Mouse (Mus musculus) heart, postnatal 36 days (tissue): Measurements from ENCODE around the gene Kcnma1. TPM values are rescaled to one million over a fixed set of nuclear protein-coding genes. Genes with fewer than 3 reads are reported as not detected.
A peak's percentile ranks its signal among the peaks of the same experiment; 100 is the strongest.

ENCODE experiments used
- DNase-seq, 2 experiments: peaks; one replicate each; pipeline ENCODE4 v3.0.0; 2021 to 2022
- intact Hi-C: fragments of 180-260 bp; cut with DNase I; formaldehyde crosslinking; loops from one replicate; pipeline ENCODE4 v1.15.1; 2025
- total RNA-seq, 2 experiments: library from RNA; stranded (reverse); gene quantifications; 2 replicates each; pipeline ENCODE4 v1.2.3; 2021

The Kcnma1 gene
- total RNA-seq, 2 experiments from 2014 or later: 0.62 to 0.94 TPM

DNA sequence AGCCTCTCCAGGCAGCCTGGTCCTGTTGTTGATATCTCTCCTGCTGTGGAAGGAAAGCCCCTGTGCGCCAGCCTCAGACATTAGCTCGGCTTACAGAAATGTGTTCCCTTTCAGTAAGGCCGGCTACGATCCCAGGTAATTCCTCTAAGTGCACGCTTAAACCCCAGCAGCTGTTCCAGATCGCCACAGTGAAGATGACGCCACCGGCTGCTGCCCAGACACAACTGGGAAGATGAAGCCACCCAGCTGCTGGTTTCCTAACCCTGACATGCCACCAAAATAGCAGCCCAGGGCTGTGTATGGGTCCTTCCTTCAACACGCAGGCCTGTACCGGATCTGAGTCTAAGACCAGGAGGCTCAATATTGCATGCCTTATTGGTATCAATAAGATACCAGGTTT lies 307.5 kb downstream of the Kcnma1 start:
- DNase-seq: no peak
- intact Hi-C loops: no loop called here

DNA sequence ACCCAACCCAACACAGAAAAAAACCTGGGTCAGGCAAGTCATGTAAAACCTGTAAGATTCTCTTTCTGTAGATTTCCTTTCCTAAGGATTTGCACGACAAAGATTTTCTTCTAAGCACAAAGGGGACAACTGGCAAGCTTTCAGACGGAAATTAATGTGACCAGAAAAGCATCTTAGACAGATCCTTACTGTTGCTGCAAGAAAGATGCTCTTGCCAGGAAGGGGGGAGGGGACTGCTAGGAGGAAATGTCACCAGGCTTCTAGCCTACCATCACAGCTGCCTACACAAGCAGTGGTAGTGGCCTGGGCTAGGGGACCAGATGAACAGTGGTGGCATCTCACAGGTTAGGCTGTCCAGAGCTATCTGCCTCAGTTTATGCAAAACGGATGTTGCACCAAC lies 308.6 kb downstream of the Kcnma1 start:
- no peak for DNase-seq
- intact Hi-C loops: no loop called here

DNA sequence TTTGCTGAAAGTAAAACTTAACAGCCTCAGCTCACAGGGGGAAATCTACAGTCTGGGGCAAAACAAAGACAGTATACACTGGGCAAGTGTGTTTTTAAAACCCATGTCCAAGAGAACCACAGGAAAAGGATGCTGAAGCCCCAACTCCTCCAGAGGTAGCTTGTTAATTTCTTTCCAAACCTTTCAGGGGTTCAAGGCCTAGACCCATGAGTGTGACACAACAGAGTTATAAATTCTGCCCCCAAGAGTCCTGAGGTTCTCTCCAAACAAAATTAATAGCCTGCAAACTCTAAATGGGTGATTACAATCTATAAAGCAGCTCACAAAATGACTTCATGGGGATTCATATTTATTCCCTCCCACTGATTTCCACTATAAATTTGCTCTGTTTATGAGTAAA lies 310.0 kb downstream of the Kcnma1 start:
- intact Hi-C loops: no loop called here

DNA sequence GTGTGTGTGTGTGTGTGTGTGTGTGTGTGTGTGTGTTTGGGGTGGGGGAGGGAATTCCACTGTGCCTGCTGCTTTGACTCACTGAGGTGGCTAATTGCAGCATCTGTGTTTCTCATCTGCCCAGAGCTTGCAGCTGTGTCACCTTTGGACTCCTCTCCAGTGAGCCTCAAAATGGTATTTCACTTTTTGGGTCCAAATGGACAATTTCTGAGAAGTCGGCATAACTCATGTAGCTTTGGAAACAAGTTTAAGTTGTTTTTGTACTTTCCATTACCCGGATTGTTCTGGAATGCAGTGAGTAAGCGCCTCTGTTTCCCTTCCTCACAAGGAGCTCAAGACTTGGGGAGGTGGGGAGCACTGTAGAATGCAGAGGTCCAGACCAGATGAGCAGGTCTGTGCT lies 317.9 kb downstream of the Kcnma1 start:
- intact Hi-C loops: no loop called here
- DNase-seq: no peak

More for the DNA sequence above, 310.0 kb downstream of the Kcnma1 start:
- no peak for DNase-seq

DNA sequence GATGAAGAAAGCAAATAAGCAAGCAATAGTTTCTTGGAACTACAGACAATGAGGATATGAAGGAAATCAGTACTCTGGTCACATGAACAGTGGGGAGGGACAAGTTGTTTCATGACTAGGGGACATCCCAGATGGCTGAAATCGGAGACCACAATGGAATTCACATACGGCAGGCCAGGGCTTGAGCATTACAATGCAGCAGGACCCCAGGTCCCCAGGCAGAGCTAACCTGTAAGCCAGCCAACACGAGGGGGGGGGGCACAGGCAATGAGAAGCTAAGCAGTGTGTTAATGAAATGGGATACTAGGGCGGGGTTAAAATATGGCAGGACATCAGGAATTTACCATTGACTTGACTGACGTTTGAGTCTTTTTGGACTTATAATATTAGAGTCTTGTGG lies 324.6 kb downstream of the Kcnma1 start:
- DNase-seq: no peak
- intact Hi-C loops: no loop called here

DNA sequence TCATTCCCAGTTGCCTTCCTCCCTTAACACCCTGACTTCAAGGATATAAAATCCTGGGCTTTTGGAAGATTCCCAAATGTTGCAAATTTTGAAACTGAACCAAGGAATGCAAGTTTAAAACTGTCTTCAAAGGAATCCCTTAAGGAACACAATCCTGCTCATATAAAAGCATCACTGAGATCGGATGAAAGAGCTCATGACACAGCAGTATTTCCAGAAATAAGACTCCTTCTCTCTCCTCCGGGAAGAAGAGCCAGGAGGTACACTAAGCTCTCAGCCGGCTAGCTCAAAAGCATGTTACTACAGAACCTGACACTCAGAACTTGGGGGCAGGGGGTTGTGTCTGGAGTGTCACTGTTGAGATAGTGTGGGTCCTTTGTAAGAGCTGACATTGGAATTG lies 325.8 kb downstream of the Kcnma1 start:
- DNase-seq: no peak
- intact Hi-C loops: no loop called here

DNA sequence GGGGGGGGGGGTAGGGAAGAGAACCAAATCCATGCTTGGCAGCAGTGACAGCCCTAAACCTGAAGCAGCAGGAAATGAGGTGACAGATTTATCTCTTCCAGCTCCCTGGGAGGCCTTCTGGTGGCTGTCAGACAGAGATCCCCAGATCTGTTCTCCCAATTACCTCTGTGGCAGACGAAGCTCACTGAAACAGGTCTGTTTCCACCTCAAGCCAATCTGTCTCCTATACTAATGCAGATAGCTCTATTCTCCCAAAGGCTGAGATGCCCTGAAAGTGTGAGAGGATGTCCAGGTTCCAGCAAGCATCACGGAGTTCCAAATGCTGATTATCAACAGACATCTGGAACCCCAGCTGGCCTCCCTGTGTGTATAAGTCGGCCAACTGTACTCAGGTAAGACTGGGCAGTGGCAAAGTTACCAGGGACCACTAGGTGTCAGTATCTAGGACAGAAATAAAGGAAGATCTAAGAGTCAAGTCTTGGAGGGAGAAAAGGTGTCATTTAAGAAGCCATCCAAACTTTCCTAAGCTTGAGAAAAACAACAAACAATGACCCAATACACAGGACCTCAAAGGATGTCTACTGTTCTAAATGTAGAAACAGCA lies 329.7 kb downstream of the Kcnma1 start:
- no peak for DNase-seq
- intact Hi-C loops: loop anchor here (5.0 kb wide), 1 partner anchor 323 kb away; no protein-coding TSS in a partner anchor

DNA sequence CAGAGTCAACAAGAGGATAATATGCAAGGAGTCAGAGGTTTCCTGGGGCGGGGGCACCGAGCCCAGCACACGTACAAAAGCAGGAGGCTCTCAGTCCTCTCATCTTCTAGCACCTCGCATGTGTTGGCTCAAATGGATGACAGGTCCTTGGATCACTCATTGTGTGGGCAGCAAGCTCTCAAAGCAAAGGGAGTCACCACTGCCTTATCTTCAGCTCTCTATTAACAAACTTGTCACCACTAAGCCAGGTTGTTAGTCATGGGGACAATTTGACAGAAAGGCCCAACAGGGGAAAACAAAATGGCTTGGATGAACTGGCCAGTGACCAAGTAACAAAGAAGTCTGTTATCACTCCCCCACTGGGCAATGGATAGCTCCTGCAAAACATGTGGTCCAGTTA lies 331.5 kb downstream of the Kcnma1 start:
- intact Hi-C loops: loop anchor here (5.0 kb wide), 1 partner anchor 325 kb away; no protein-coding TSS in a partner anchor
- DNase-seq: peak; percentile 1 to 7

DNA sequence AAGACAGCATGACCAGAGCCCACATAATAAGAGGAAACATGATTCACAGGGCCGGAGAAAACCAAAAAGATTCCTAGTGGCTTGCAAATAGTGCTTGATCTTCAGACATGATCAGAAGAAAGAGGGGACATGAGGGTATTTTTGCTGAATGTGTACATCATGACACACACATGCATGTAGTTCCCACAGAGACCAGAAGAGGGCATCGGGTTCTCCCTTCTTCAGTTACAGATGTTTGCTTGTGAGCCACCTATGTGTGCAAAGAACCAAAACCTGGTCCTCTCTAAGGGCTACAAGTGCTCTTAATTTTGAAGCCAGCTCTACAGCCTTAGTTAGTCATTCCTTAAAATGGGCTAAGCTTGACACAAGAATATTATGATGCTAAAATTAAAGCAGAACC lies 334.9 kb downstream of the Kcnma1 start:
- DNase-seq: peak in 1 of 2 experiments; percentile 3
- intact Hi-C loops: no loop called here

DNA sequence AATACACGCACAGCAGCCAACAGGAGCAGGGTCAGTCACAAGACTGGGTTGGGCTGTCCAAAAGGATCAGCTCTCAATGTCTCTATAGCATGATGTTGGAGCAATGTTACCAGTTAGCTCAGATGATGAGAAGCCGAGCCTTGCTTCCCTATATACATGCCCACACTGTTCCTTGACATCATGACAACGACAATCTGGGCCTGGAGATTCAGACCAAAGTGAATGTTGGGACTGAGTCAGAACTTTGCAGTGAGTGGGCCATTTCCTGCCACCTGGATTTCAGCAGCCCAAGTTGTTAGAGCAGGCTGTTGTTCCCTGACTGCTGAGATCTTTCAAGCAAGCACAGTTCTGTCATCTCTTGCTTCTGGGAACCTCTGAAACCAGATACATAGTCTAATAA lies 347.9 kb downstream of the Kcnma1 start:
- no peak for DNase-seq
- intact Hi-C loops: no loop called here

DNA sequence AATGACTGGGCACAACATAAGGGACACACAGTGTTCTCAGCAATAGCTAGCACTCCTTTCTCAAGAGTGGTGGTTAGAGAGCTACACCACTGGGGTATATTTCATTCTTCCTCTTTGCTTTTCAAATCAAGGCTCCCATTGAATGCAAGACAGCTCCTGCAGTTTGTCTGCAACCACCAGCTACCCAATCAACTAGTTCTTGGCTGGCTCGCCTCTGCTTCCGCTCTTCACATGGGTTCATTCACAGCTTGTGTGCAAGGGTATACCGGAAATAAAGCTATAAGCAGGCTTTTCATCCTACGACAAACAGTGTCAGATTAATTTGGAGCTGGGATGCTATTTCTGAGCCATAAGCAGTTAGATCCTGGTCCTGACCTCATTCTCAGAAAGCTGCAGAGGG lies 362.6 kb downstream of the Kcnma1 start:
- intact Hi-C loops: no loop called here
- DNase-seq: no peak

DNA sequence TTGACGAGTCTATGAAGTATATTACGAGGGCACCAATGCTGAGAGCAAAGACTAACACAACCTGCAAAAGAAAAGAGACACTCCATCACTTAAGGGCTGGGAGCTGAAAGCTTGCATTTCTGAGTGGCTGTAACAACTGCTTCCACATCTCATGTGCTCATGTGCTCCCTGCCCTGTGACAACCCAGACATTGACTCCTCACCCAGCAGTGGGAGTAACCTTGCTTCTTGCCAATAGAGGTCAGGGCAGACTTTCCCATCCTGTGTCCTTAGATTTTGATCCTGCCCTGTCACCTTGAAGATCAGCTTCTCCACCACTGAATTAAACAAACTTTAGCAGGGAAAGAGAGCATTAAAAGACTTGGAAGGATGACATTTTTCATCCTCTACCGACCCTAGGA lies 364.2 kb downstream of the Kcnma1 start:
- intact Hi-C loops: no loop called here
- no peak for DNase-seq

DNA sequence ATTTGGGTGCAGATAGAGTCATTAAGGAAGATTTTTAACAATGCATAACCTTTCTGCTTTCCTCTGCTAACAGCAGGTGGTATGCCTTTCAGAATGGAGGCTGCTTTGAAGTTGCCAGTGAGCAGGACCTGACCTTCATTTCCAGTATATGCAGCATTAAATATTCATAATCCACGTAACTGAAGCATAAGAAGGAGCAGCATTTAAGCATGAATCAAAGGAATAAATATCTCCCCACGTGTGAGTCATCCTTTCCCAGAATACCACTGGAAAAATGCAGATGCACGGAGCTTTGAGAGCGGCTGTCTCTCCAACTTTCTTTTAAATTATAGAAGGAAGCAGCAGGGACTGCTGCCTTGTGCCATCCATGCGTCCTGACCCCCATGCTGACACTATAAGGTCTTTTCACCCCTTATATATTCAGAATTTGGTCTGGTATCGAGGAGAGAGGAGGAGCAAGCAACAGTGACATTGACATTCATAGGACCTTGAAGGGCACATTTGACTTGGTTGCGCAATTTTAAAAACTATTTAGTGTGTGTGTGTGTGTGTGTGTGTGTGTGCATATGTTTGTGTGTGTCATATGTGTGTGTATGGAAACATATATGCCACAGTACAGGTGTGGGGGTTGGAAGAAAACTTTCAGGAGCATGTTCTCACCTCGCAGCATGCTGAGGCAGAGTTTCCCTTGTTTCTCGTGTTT lies 368.8 kb downstream of the Kcnma1 start:
- DNase-seq: no peak
- intact Hi-C loops: no loop called here

DNA sequence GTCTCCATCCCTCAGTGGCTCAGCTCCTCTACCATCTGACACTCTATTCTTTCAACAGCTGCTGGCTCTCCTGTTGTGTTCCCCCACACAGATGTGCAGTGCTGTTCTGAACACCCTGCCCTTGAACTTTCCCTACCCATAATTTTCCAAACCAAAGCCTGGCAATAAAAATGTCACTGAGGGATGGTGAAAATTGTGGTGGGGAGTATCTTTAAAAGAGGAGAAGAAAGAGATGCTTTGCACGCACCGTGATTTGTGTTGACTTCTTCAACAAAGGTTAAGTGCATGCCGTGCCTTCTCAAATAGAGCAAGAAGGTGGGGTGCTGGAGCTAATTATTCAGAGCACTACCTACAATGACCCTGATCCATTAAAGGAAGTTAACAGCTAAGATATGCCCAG lies 371.1 kb downstream of the Kcnma1 start:
- no peak for DNase-seq
- intact Hi-C loops: no loop called here

DNA sequence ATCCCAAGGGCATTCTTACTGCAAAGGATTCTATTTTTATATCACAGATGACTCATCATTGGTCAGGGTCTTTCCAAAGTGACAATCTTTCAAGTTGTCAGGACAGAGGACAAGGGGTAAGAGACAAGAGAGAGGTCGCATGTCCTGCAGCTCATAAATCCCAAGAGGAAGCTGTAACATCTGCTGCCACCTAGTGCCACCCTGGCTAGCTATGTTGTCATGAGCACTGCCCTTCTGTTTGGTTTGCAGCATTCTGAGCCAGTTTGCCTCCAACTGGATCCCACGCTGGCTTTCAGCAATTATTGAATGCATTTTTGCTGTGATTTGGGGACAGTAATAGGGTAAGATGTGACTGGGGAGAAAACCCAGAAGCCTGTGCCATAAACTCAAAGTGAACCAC lies 373.6 kb downstream of the Kcnma1 start:
- no peak for DNase-seq
- intact Hi-C loops: loop anchor here (1.0 kb wide), 1 partner anchor 57 kb away; no protein-coding TSS in a partner anchor

DNA sequence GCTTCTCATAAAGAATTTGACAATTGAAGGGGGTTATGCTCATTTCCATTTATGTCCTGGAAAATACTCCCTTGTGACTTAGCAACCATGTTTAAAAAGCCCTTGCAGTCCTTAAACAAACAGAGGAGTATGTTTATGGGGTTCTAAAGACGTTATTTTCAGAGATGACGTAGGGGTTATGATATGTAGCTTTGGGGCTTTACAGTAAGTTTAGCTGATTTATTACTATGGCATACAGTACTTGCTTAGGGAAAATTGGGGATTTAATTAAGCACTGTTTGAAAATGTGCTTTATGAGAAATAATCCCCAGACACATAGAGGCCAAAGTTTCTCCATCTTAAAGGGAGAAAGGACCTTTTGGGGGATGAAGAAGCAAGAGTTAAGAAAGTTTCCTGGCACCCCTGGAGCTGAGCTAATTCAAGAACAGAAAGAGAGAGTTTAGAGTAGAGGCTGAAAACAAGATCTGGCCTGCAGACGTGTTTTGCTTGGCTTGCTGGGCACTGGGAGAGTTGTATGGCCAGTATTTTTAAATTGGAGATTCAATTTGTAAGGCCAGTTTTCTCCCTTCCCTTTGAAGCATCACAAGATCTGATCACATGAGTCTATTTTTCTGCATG lies 376.1 kb downstream of the Kcnma1 start:
- no peak for DNase-seq
- intact Hi-C loops: no loop called here

DNA sequence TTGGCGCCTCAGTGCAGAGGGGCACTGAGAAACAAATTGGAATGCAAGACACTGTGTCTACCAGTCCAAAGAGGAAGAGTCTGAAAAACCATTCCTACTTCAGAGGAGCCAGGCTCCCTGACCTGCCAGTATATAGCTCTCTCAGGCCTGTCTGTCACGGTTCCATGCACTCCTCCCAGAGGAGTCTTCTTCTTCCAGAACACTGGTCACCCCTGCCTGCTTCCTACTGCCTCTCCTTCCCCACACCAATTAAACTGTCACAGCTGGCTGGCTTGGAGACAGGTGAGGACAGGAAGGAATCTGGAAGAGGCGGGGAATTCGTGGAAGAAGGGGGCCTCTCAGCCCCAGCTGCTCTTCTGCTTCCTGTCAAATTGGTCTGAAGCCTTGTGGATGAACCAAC lies 378.4 kb downstream of the Kcnma1 start:
- intact Hi-C loops: no loop called here

DNA sequence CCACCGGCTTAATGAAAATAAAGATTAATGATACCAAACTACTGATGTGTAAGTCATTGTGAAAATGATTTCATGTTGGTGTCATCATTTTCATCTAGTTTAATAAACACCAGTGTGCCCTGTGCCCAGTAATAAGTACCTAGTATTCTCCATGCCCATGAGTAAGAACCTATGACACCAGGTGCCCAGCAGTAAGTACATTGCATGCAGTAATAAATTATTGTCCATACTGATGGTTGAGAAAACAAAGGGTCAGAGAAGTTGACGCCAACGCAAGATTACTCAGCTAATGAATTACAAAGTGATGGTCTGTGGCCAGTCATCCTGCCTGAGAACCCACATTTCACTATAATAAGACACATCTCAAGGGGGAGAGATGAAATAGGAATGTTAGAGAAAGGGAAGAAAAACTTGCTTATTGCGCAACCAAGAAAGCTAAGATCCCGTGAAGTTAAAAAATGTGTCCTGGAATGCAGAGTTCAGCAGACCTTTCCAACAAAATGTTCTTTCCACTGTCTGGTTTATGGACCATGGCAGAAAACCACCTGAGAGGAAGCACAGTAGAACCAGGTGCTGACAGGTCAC lies 381.2 kb downstream of the Kcnma1 start:
- intact Hi-C loops: no loop called here
- no peak for DNase-seq

More for the DNA sequence above, 378.4 kb downstream of the Kcnma1 start:
- DNase-seq: no peak

DNA sequence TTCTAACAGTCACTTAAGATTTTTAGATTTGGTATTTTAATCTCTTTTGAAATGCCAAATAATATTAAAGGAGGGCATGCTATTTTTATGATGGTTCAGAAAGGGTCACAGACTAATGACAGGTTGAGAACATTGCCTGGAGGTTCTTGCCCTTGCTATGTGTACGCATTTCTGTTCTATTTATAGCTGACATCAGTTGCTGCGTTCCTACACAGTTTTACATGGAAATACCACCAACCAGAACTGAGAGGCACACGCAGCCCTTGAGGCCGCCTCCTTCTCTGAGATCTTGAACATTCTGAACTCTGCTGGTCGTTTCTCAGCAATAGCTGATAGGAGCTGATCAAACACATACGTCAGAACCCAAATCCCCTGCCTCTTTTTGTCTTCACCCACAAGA lies 387.4 kb downstream of the Kcnma1 start:
- no peak for DNase-seq
- intact Hi-C loops: no loop called here

DNA sequence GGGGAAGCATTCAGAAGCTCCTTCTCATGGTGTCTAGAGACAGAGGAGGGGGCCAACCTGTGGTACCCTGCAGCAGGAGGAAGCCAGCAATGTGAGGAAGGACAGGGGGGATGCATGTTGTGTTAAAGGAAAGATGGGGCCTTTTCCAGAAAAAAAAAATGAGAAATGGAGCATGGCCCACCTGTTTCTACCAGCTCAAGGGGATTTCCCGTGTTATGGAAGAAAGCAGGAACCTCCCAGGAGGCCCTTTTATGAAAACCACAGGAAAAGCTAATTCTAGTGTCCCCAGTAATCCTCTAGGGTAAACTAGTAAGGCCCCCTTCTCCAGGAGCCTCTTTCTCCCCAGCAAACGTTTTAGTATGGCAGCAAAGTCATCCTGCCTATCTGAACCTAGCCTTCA lies 388.2 kb downstream of the Kcnma1 start:
- intact Hi-C loops: no loop called here
- DNase-seq: no peak

DNA sequence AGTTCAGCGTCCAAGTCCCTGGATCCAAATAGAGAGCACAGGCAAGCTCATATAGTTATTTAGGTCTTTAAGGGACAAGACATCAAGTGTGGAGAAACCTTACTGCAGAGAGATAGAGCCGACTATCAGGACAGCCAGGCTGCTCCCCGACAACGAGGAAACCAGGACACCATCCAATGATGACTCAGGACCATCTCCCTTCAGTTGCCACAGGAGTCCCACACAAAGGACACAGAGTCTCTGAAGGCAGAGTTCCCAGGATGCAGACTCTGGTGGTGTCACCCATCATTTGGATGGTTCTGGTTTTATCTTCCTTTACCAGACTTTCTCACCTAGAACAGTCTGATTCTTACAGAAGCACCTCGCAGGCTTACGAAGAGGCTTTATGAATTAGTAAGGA lies 388.9 kb downstream of the Kcnma1 start:
- intact Hi-C loops: no loop called here
- no peak for DNase-seq

DNA sequence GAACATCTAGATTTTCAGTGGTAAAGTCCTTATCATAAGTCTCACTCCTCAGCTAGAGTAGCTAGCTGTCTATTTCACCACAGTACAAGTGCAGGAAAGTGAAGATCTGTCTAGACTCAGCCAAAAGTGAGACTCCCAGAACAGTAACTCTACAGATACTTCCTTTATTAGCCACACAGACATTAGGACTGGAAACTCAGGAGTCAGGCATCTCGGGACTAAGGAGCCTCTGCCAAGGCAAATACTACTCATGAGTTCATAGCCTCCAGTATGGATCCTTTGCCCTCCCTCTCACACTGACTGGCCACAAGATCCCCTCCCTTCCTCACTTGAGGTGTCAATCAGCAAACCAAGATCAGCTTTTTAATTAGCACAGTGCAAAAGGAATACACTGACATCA lies 389.8 kb downstream of the Kcnma1 start:
- no peak for DNase-seq
- intact Hi-C loops: no loop called here
